Mouse (Mus musculus): ENCODE measurements at regions not wholly inside any gene's neighbourhood (a gene's known extent, or its start where the extent isn't known, plus 50 kb on each side); places are given as distances from the start of the nearest gene placed in this dataset.
A peak's percentile ranks its signal among the peaks of the same experiment; 100 is the strongest.

GRCm38 (mm10) chr3:39424778-39425642 is 538.3 kb downstream of the Fat4 start:
- H3K4me1 ChIP-seq (replicated peaks) = no peaks in the 10 kb centered on the region
- H3K27me3 ChIP-seq (ENCODE audit: insufficient read depth, poor library complexity, severe bottlenecking) = no peaks in the 10 kb centered on the region
- DNase-seq (ENCODE audit: low spot score) = no peak
- no peaks in the 10 kb centered on the region for H3K36me3 ChIP-seq
- H3K9me3 ChIP-seq = no peaks in the 10 kb centered on the region
- no peak overlapping the region for H3K27ac ChIP-seq
- WGBS = 81% methylated on average over 5 of the region's 5 CpGs
- no peak overlapping the region for H3K4me3 ChIP-seq

GRCm38 (mm10) chr3:39425643-39426016 is 538.9 kb downstream of the Fat4 start:
- H3K36me3 ChIP-seq = no peaks in the 10 kb centered on the region
- whole genome bisulfite sequencing = 72% methylated on average over 2 of the region's 2 CpGs
- no peak overlapping the region for H3K27ac ChIP-seq
- no peaks in the 10 kb centered on the region for H3K4me1 ChIP-seq (replicated peaks)
- no peak overlapping the region for H3K4me3 ChIP-seq
- H3K27me3 ChIP-seq (ENCODE audit: insufficient read depth, poor library complexity, severe bottlenecking) = no peaks in the 10 kb centered on the region
- no peaks in the 10 kb centered on the region for H3K9me3 ChIP-seq
- no peak for DNase-seq (ENCODE audit: low spot score)

DNA sequence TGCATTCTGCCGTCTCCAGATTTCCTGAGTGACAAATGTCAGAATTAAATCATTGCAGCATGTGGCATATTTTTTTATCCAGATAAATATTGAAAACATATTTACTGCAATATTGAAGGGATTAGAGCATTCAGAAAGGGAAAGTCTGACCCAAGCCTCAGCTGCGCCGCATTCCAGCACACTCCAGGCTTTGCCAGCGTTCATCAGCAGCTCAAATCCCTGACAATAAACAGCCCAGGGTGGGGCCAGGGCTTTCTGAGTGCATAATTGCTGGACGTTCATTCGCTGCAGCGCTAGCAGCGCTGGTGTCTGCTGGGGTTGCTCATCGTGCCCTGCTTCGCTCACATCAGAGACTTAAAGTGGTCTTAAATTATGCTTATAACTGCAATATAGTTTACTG is 556.6 kb downstream of the Fat4 start:
- Histone ChIP-seq H3K9me3 (peaks cover 3% of the 10 kb centered on the region; the same call in 1 of the 2 replicates), H3K27me3 (ENCODE audit: insufficient read depth, poor library complexity, severe bottlenecking) (no peaks in the 10 kb centered on the region), H3K4me1 (replicated peaks) (no peaks in the 10 kb centered on the region), H3K4me3 (no peak overlapping the region), H3K27ac (no peak overlapping the region), H3K36me3 (no peaks in the 10 kb centered on the region)
- WGBS = 82% methylated on average over 10 of the region's 10 CpGs
- no peak for DNase-seq (ENCODE audit: low spot score)

GRCm38 (mm10) chr3:39455650-39456049 is 568.9 kb downstream of the Fat4 start:
- no peak overlapping the region for H3K4me3 ChIP-seq
- no peak overlapping the region for H3K27ac ChIP-seq
- H3K9me3 ChIP-seq = no peaks in the 10 kb centered on the region
- H3K4me1 ChIP-seq (replicated peaks) = no peaks in the 10 kb centered on the region
- no peaks in the 10 kb centered on the region for H3K36me3 ChIP-seq
- no peak for DNase-seq (ENCODE audit: low spot score)
- no peaks in the 10 kb centered on the region for H3K27me3 ChIP-seq (ENCODE audit: insufficient read depth, poor library complexity, severe bottlenecking)

DNA sequence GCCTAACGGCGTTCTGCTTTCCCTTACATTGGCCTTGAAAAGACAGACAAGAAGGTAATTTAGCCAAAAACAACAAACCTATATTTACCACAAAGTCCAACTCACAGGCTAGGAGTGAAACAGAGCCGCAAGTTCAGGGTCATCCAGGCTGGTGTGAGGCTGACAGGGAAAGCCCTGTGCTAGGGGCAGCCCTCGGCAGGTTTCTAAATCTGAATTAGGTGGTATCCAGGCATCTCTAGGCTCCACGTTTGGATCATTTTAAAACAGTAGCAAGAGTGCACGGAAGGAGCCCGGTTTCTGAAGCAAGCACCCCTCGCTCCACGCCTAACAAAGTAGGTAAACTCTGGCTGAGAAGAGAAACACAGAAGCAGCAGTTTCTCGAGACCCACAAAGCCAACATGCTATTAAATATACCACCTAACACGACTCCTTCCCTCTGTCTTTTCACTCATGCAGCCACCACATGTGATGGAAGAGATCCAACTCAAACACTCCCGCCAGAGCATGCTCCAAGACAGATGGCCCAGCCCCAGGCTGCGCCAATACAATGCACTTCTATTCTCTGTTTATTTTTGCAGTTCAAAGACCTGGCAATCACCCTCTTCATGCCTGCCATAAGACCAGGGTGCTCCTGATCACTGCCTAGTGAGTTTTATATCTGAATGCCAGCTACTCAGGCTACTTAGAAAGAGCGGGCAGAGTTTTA is 573.6 kb downstream of the Fat4 start:
- Histone ChIP-seq H3K36me3 (no peaks in the 10 kb centered on the region), H3K27ac (no peak overlapping the region), H3K27me3 (ENCODE audit: insufficient read depth, poor library complexity, severe bottlenecking) (no peaks in the 10 kb centered on the region), H3K4me3 (no peak overlapping the region), H3K9me3 (no peaks in the 10 kb centered on the region), H3K4me1 (replicated peaks) (no peaks in the 10 kb centered on the region)
- DNase-seq (ENCODE audit: low spot score) = peak; percentile 10
- 75% methylated on average over 14 of the region's 14 CpGs for WGBS

DNA sequence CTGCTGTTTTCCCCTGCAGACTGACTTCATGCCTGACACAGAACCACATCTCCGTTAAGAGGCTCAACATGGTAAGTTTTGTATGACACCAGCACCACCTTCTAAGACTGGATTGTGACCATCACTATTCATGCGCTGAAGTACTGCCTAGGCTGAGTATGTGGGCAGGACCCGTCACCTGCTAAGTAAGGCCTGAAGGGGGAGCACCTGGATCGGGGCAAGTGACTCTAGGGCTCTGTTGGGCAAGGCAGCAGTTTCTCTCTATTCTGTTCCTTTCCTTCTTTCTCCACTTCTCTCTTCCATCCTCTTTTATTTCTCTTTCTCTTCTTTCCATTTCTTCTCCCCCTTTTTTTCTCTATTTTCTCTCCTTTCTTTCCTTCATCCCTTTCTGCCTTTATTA is 574.8 kb downstream of the Fat4 start:
- no peaks in the 10 kb centered on the region for H3K36me3 ChIP-seq
- no peaks in the 10 kb centered on the region for H3K4me1 ChIP-seq (replicated peaks)
- no peaks in the 10 kb centered on the region for H3K9me3 ChIP-seq
- no peak overlapping the region for H3K4me3 ChIP-seq
- H3K27me3 ChIP-seq (ENCODE audit: insufficient read depth, poor library complexity, severe bottlenecking) = no peaks in the 10 kb centered on the region
- 89% methylated on average over 4 of the region's 4 CpGs for WGBS
- no peak for DNase-seq (ENCODE audit: low spot score)
- H3K27ac ChIP-seq = no peak overlapping the region

DNA sequence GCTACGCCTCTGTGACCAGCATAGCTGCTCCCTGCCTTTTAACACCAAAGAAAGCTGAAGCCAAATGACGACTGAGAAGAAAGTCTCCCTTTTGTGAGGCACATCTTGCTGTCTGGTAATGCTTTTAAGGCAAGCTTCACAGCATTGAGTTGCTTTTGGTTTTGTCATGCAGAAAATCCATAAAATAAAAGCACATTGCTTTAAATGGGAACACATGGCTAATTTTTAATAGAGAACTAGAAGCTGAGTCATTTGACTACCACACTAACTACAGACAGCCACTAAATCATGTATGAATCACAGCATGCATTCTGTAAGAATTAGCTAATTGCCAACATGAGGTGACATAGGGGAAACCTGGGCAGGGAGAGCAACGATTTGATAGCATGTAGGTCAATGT is 579.1 kb downstream of the Fat4 start:
- no peaks in the 10 kb centered on the region for H3K9me3 ChIP-seq
- H3K27me3 ChIP-seq (ENCODE audit: insufficient read depth, poor library complexity, severe bottlenecking) = no peaks in the 10 kb centered on the region
- no peak overlapping the region for H3K27ac ChIP-seq
- no peaks in the 10 kb centered on the region for H3K4me1 ChIP-seq (replicated peaks)
- no peak for DNase-seq (ENCODE audit: low spot score)
- WGBS = 83% methylated on average over 3 of the region's 3 CpGs
- no peaks in the 10 kb centered on the region for H3K36me3 ChIP-seq
- no peak overlapping the region for H3K4me3 ChIP-seq

DNA sequence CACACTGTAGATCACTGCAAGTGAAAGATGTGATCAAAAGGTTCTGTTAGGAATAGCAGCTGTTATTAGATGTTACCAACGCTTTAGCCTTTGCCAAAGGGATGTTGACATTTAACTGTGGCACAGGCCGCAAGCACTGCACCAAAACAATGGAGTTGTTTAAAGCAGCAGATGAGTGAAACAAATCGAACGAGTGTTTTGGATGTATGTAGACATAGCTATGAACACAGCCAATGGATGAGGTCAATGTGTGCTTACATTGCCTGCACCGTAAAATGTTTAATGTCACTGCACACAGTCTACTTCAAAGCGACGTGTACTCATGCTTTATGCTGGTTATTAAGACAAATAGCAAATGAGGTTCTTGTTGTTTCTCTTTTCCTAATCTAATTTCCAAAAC is 602.7 kb downstream of the Fat4 start:
- 85% methylated on average over 7 of the region's 7 CpGs for WGBS
- Histone ChIP-seq H3K4me1 (replicated peaks) (no peaks in the 10 kb centered on the region), H3K4me3 (no peak overlapping the region), H3K27me3 (ENCODE audit: insufficient read depth, poor library complexity, severe bottlenecking) (no peaks in the 10 kb centered on the region), H3K9me3 (no peaks in the 10 kb centered on the region), H3K27ac (no peak overlapping the region), H3K36me3 (no peaks in the 10 kb centered on the region)
- no peak for DNase-seq (ENCODE audit: low spot score)

DNA sequence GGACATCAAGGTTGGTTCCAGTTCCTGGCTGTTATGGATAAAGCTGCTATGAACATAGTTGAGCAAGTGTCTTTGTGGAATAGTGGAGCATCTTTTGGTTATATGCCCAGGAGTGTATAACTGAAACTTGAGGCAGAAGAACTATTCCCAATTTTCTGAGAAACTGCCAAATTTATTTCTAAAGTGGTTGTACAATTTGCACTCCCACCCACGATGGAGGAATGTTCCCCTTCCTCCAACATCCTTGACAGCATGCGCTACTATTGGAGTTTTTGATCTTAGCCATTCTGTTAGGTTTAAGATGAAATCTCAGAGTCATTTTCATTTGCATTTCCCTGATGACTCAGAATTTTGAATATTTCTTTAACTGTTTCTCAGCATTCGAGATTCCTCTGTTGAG is 607.6 kb downstream of the Fat4 start:
- Histone ChIP-seq H3K9me3 (no peaks in the 10 kb centered on the region), H3K27ac (no peak overlapping the region), H3K4me1 (replicated peaks) (no peaks in the 10 kb centered on the region), H3K27me3 (ENCODE audit: insufficient read depth, poor library complexity, severe bottlenecking) (no peaks in the 10 kb centered on the region), H3K4me3 (no peak overlapping the region), H3K36me3 (no peaks in the 10 kb centered on the region)
- no peak for DNase-seq (ENCODE audit: low spot score)
- WGBS = 93% methylated on average over 3 of the region's 3 CpGs

GRCm38 (mm10) chr3:39528087-39528486 is 641.3 kb downstream of the Fat4 start:
- H3K36me3 ChIP-seq = no peaks in the 10 kb centered on the region
- H3K27me3 ChIP-seq (ENCODE audit: insufficient read depth, poor library complexity, severe bottlenecking) = no peaks in the 10 kb centered on the region
- H3K27ac ChIP-seq = no peak overlapping the region
- no peaks in the 10 kb centered on the region for H3K9me3 ChIP-seq
- WGBS = 87% methylated on average over 5 of the region's 5 CpGs
- no peak for DNase-seq (ENCODE audit: low spot score)
- H3K4me3 ChIP-seq = no peak overlapping the region
- no peaks in the 10 kb centered on the region for H3K4me1 ChIP-seq (replicated peaks)

DNA sequence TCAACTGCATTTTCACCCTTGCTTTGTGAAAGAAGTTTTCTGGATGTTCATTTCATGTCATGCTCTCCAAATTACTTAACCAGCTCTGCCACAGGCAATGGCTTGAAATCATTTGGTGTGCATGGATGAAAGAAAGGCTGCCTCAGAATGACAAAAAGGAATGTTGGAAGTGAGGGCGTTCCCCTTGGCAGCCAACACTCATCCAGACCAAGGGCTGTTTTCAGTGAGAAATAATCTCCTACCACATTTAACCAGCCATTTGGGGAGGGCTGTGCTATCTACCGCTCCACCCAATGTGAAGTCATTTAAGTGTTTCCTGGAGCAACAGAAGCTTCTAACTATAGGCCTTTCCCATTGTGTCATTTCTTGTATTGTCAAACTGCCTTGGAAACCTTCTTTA is 650.8 kb downstream of the Fat4 start:
- Histone ChIP-seq H3K4me1 (replicated peaks) (no peaks in the 10 kb centered on the region), H3K27ac (no peak overlapping the region), H3K9me3 (no peaks in the 10 kb centered on the region), H3K27me3 (ENCODE audit: insufficient read depth, poor library complexity, severe bottlenecking) (no peaks in the 10 kb centered on the region), H3K4me3 (no peak overlapping the region), H3K36me3 (no peaks in the 10 kb centered on the region)
- 86% methylated on average over 2 of the region's 2 CpGs for WGBS
- DNase-seq (ENCODE audit: low spot score) = no peak

DNA sequence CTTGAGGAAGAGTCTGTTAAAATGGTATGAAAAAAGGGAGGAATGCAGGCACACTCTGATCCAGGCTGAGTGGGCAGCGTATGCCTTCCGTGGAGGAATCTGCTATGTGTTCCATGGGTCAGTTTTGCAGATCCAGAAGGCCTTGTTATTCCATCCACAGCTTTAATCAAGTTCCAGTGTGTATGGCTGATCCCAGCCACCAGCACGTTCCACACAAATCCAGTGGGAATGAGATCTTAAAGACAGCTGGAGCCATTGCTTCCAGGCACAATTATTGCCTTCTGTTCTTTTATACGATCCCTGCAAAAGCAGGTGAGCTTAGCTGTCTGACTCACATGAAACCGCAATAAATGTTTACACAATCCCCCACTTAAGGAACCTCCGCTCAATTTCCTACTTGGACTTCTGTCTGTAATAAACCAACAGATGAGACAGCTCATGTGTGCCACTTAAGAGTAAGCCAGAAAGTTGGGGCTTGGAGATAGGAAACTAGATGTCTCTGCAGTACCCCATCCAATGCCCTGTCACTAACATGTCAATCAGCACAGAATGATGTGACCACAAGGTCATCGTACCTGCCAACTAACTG is 653.9 kb downstream of the Fat4 start:
- DNase-seq (ENCODE audit: low spot score) = no peak
- Histone ChIP-seq H3K4me1 (replicated peaks) (no peaks in the 10 kb centered on the region), H3K9me3 (no peaks in the 10 kb centered on the region), H3K27me3 (ENCODE audit: insufficient read depth, poor library complexity, severe bottlenecking) (no peaks in the 10 kb centered on the region), H3K4me3 (no peak overlapping the region), H3K27ac (no peak overlapping the region), H3K36me3 (no peaks in the 10 kb centered on the region)
- WGBS = 90% methylated on average over 7 of the region's 7 CpGs

GRCm38 (mm10) chr3:39559460-39560041 is 672.8 kb downstream of the Fat4 start:
- Histone ChIP-seq H3K27ac (no peak overlapping the region), H3K9me3 (no peaks in the 10 kb centered on the region), H3K4me1 (replicated peaks) (no peaks in the 10 kb centered on the region), H3K27me3 (ENCODE audit: insufficient read depth, poor library complexity, severe bottlenecking) (no peaks in the 10 kb centered on the region), H3K4me3 (no peak overlapping the region), H3K36me3 (no peaks in the 10 kb centered on the region)
- no peak for DNase-seq (ENCODE audit: low spot score)
- 89% methylated on average over 3 of the region's 3 CpGs for WGBS

All from hindbrain, embryonic 10.5 days (tissue).